Mouse (Mus musculus): ENCODE measurements at regions not wholly inside any gene's neighbourhood (a gene's known extent, or its start where the extent isn't known, plus 50 kb on each side); places are given as distances from the start of the nearest gene placed in this dataset.
A peak's percentile ranks its signal among the peaks of the same experiment; 100 is the strongest.

DNA sequence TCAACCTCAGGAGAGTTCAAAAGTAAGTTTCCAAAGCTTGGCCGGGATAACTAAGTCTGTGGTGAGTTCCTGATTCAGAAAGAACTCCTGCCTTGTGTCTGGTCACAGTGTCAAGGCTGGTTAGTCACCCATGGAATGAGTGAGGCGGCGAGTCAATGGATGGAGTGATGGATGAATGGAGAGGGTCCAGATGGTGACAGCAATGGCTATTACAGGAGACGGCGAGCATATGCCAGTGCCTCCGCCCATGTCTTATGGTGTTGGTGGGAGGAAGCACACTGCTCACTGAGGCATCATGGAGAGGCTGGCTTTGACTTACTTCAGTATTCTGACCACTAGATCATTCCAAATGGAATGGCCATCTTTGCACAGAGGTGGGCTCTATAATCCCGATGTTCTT, 154.8 kb upstream of the Gm4791 start:
- no peak overlapping the region for H3K4me2 ChIP-seq (ENCODE audit: low read depth, low read length)
- DNase-seq (ENCODE audit: low spot score) = no peak
- ATAC-seq (replicated peaks; ENCODE audit: insufficient number of reproducible peaks, low FRiP score, low TSS enrichment, low read depth) = no peak

DNA sequence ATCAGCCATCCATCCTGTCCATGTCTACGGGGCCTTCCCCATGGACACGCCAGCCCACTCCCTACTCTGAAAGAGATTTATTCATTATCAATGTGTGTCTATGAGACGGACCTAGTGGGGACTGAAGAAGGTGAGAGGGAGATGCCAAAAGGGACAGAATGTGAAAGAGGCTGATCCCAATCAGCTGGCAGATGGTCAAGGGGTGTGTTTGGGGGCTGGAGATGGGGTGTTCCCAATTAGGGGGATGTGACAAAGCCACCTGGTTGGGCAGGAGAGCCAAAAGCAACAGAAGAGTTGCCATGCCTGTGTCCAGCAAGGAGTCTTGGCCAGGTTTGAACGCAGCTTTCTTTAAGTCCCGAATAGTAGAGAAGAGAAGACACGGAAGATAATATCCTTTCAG, 157.0 kb upstream of the Gm4791 start:
- H3K9me3 ChIP-seq (replicated peaks; ENCODE audit: control insufficient read depth, low read length) = no peaks in the 10 kb centered on the region
- no peak for ATAC-seq (replicated peaks; ENCODE audit: insufficient number of reproducible peaks, low FRiP score, low TSS enrichment, low read depth)
- no peak overlapping the region for H3K4me3 ChIP-seq (ENCODE audit: low read depth, low read length)
- H3K9ac ChIP-seq (replicated peaks; ENCODE audit: low read length) = no peak overlapping the region
- H3K27me3 ChIP-seq (ENCODE audit: control insufficient read depth, insufficient read depth, low read length) = no peaks in the 10 kb centered on the region
- WGBS = 81% methylated on average over 6 of the region's 6 CpGs
- H3K4me1 ChIP-seq (ENCODE audit: control insufficient read depth, insufficient read depth, low read length) = no peaks in the 10 kb centered on the region
- no peak overlapping the region for H3K27ac ChIP-seq (replicated peaks; ENCODE audit: low read depth, low read length)
- no peak overlapping the region for H3K4me2 ChIP-seq (ENCODE audit: low read depth, low read length)
- no peaks in the 10 kb centered on the region for H3K36me3 ChIP-seq (replicated peaks; ENCODE audit: control insufficient read depth, insufficient read depth, low read depth, low read length)
- DNase-seq (ENCODE audit: low spot score) = no peak

More for the DNA sequence above, 154.8 kb upstream of the Gm4791 start:
- 84% methylated on average over 7 of the region's 7 CpGs for WGBS
- no peak overlapping the region for H3K9ac ChIP-seq (replicated peaks; ENCODE audit: low read length)
- no peaks in the 10 kb centered on the region for H3K27me3 ChIP-seq (ENCODE audit: control insufficient read depth, insufficient read depth, low read length)
- no peaks in the 10 kb centered on the region for H3K9me3 ChIP-seq (replicated peaks; ENCODE audit: control insufficient read depth, low read length)
- no peaks in the 10 kb centered on the region for H3K36me3 ChIP-seq (replicated peaks; ENCODE audit: control insufficient read depth, insufficient read depth, low read depth, low read length)
- no peak overlapping the region for H3K27ac ChIP-seq (replicated peaks; ENCODE audit: low read depth, low read length)
- H3K4me1 ChIP-seq (ENCODE audit: control insufficient read depth, insufficient read depth, low read length) = no peaks in the 10 kb centered on the region
- no peak overlapping the region for H3K4me3 ChIP-seq (ENCODE audit: low read depth, low read length)

DNA sequence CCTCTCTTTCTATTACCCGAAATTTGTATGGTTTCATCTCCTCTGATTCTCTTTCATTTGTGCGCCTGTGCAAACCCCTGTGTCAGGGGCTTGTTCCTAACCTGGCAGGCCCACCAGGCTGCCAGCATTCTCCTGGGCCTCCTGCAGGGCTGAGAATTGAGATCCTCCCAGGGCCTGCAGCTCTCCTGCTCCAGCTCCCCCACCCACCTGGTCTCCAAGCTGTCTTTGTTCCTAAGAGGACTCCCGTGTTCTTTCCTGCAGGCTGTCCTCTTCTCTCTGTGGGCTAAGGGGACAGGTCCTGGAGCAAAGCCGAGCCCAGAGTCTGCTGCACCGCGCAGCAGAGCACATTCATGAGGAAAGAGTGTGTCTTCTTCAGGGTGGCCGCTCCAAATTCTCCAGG, 163.3 kb upstream of the Gm4791 start:
- Histone ChIP-seq H3K4me3 (ENCODE audit: low read depth, low read length) (no peak overlapping the region), H3K4me1 (ENCODE audit: control insufficient read depth, insufficient read depth, low read length) (no peaks in the 10 kb centered on the region), H3K36me3 (replicated peaks; ENCODE audit: control insufficient read depth, insufficient read depth, low read depth, low read length) (no peaks in the 10 kb centered on the region), H3K9me3 (replicated peaks; ENCODE audit: control insufficient read depth, low read length) (no peaks in the 10 kb centered on the region), H3K27me3 (ENCODE audit: control insufficient read depth, insufficient read depth, low read length) (no peaks in the 10 kb centered on the region), H3K4me2 (ENCODE audit: low read depth, low read length) (no peak overlapping the region), H3K27ac (replicated peaks; ENCODE audit: low read depth, low read length) (no peak overlapping the region), H3K9ac (replicated peaks; ENCODE audit: low read length) (no peak overlapping the region)
- 43% methylated on average over 7 of the region's 7 CpGs for WGBS
- DNase-seq (ENCODE audit: low spot score) (no peak), ATAC-seq (replicated peaks; ENCODE audit: insufficient number of reproducible peaks, low FRiP score, low TSS enrichment, low read depth) (no peak)

DNA sequence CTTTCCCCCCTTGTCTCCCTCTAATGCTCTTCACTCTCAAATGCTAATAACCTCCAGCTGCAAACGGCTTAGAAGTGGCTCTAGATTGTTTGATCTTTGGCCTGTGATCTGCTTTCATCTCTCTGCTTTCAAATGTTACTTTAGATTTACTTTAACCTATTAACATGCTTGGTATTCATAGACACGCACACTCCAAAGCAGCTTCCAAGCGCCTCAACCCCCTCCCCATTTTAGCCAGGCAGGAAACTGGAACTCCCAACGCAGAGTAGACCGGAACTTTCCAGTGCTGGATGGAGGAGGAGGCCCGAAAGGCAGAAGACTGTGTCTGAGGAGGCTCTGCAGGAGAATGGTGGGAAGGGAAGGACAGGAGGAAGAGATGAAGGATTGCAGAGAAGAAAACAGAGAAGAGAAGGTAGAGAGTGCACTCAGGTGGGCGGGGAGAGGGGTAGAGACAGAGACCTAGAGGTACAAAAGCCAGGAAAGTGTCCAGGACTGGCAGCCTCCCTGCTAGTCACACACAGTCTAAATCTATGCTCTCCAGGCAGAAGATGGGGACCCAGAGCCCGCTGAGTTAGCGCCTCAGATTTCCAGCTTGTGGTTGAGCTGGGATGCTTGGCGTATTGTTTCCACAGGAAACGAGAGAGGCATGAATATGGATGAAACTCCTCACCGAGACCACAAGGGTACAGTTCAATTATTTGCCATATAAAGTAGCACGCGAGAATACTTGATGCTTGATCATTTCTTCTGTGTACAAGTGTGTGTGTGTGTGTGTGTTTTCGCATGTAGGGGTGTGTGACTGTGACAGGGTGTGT, 167.6 kb upstream of the Gm4791 start:
- Histone ChIP-seq H3K36me3 (replicated peaks; ENCODE audit: control insufficient read depth, insufficient read depth, low read depth, low read length) (no peaks in the 10 kb centered on the region), H3K4me2 (ENCODE audit: low read depth, low read length) (no peak overlapping the region), H3K27ac (replicated peaks; ENCODE audit: low read depth, low read length) (peak overlapping the region; percentile 29; the same call in 1 of the 2 replicates), H3K4me1 (ENCODE audit: control insufficient read depth, insufficient read depth, low read length) (no peaks in the 10 kb centered on the region), H3K4me3 (ENCODE audit: low read depth, low read length) (no peak overlapping the region), H3K9me3 (replicated peaks; ENCODE audit: control insufficient read depth, low read length) (no peaks in the 10 kb centered on the region), H3K27me3 (ENCODE audit: control insufficient read depth, insufficient read depth, low read length) (no peaks in the 10 kb centered on the region), H3K9ac (replicated peaks; ENCODE audit: low read length) (peak overlapping the region; percentile 0; the same call in 1 of the 2 replicates)
- 41% methylated on average over 15 of the region's 15 CpGs for WGBS
- no peak for ATAC-seq (replicated peaks; ENCODE audit: insufficient number of reproducible peaks, low FRiP score, low TSS enrichment, low read depth)
- DNase-seq (ENCODE audit: low spot score) = peak; percentile 69

DNA sequence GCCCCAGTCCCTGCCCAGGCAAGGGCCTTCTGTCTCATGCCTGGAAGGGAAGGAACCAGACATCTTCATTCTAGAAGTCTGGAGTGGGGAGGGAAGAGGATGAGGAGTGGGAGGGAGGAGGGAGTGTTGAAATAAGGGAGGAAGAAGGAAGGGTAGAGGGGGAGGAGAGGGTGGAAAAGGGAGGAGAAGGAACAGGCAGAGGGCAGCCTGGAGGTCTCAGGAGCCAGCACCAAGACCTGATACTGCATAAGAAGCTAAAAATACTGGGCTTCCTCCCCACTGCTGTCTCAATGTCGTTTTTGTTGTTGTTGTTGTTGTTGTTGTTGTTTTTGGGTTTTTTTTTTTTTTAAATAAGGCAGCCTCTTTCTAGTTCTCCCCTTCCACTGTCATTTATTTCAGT, 168.2 kb upstream of the Gm4791 start:
- Histone ChIP-seq H3K4me2 (ENCODE audit: low read depth, low read length) (no peak overlapping the region), H3K27ac (replicated peaks; ENCODE audit: low read depth, low read length) (0 out of 2 replicates have a peak overlapping the region, but pooled peaks have one; percentile 28), H3K27me3 (ENCODE audit: control insufficient read depth, insufficient read depth, low read length) (no peaks in the 10 kb centered on the region), H3K9ac (replicated peaks; ENCODE audit: low read length) (no peak overlapping the region), H3K4me3 (ENCODE audit: low read depth, low read length) (no peak overlapping the region), H3K36me3 (replicated peaks; ENCODE audit: control insufficient read depth, insufficient read depth, low read depth, low read length) (no peaks in the 10 kb centered on the region), H3K4me1 (ENCODE audit: control insufficient read depth, insufficient read depth, low read length) (no peaks in the 10 kb centered on the region), H3K9me3 (replicated peaks; ENCODE audit: control insufficient read depth, low read length) (no peaks in the 10 kb centered on the region)
- 10% methylated on average over 1 of the region's 1 CpGs for WGBS
- ATAC-seq (replicated peaks; ENCODE audit: insufficient number of reproducible peaks, low FRiP score, low TSS enrichment, low read depth) (no peak), DNase-seq (ENCODE audit: low spot score) (no peak)

DNA sequence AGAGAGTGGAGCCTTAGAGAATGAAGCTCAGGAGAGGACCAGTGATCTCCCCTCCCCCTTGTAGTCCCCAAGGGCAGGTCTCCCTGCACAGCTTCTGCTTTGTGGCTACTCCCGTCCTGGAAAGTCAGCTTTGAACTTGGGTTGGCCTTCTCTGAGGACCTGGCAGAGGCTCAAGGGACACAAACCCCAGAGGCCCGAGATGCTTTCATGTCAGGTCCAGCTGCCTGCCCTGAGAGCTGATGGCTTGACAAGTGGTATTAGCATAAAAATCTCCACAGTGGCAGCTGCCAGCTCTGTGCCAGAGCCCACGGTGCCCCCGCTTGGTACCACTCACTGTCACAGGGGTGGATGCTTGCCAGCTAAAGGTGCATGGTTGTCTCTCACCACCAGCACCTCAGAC, 173.8 kb upstream of the Gm4791 start:
- H3K4me2 ChIP-seq (ENCODE audit: low read depth, low read length) = no peak overlapping the region
- no peak overlapping the region for H3K27ac ChIP-seq (replicated peaks; ENCODE audit: low read depth, low read length)
- no peak for ATAC-seq (replicated peaks; ENCODE audit: insufficient number of reproducible peaks, low FRiP score, low TSS enrichment, low read depth)

DNA sequence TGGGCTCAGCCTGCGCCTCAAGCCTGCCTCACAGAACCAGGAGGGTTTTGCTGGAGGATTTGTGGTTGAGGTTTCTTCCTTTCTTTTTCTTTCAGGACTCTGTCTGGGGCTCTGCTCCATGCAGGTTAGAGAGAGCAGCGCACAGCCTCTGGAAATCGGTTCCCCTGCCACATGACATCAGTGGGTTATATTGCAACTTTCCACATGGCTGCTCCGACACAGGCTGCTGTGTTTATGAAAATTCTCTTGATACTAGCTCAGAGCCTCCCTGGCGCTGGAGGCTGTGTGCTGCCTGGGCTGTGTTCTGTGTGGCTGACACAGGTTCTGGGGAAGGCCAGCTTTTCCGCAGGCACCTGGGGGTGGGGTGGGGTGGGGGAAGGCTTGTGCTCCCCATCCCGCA, 178.7 kb upstream of the Gm4791 start:
- Histone ChIP-seq H3K27ac (replicated peaks; ENCODE audit: low read depth, low read length) (no peak overlapping the region), H3K4me1 (ENCODE audit: control insufficient read depth, insufficient read depth, low read length) (no peaks in the 10 kb centered on the region), H3K4me3 (ENCODE audit: low read depth, low read length) (no peak overlapping the region), H3K9me3 (replicated peaks; ENCODE audit: control insufficient read depth, low read length) (no peaks in the 10 kb centered on the region), H3K9ac (replicated peaks; ENCODE audit: low read length) (no peak overlapping the region), H3K27me3 (ENCODE audit: control insufficient read depth, insufficient read depth, low read length) (no peaks in the 10 kb centered on the region), H3K4me2 (ENCODE audit: low read depth, low read length) (no peak overlapping the region), H3K36me3 (replicated peaks; ENCODE audit: control insufficient read depth, insufficient read depth, low read depth, low read length) (no peaks in the 10 kb centered on the region)
- DNase-seq (ENCODE audit: low spot score) (no peak), ATAC-seq (replicated peaks; ENCODE audit: insufficient number of reproducible peaks, low FRiP score, low TSS enrichment, low read depth) (no peak)
- WGBS = 54% methylated on average over 7 of the region's 7 CpGs

More for the DNA sequence above, 173.8 kb upstream of the Gm4791 start:
- Histone ChIP-seq H3K4me3 (ENCODE audit: low read depth, low read length) (no peak overlapping the region), H3K36me3 (replicated peaks; ENCODE audit: control insufficient read depth, insufficient read depth, low read depth, low read length) (no peaks in the 10 kb centered on the region), H3K9me3 (replicated peaks; ENCODE audit: control insufficient read depth, low read length) (no peaks in the 10 kb centered on the region), H3K27me3 (ENCODE audit: control insufficient read depth, insufficient read depth, low read length) (no peaks in the 10 kb centered on the region), H3K4me1 (ENCODE audit: control insufficient read depth, insufficient read depth, low read length) (no peaks in the 10 kb centered on the region), H3K9ac (replicated peaks; ENCODE audit: low read length) (no peak overlapping the region)
- no peak for DNase-seq (ENCODE audit: low spot score)
- WGBS = 81% methylated on average over 4 of the region's 4 CpGs

DNA sequence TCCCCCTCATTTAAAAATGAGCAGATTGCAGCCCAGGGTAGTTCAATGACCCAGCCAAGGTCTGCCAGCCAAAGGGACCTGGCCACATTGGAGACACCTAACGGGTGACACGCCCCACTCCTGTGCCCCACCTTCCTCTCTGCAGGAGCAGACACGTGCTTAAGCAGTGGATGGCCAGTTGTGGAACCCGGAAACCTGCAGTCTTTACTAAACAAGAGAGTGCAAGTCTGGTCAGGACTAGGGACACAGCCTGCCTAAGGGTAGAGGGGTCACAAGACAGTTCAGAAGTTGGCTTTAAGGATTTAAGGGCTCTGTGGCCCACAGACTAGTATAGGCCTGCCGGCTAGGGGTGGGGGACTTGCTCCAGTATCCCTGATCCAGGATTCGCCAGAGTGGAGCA, 179.2 kb upstream of the Gm4791 start:
- Histone ChIP-seq H3K36me3 (replicated peaks; ENCODE audit: control insufficient read depth, insufficient read depth, low read depth, low read length) (no peaks in the 10 kb centered on the region), H3K4me3 (ENCODE audit: low read depth, low read length) (no peak overlapping the region), H3K27ac (replicated peaks; ENCODE audit: low read depth, low read length) (no peak overlapping the region), H3K9ac (replicated peaks; ENCODE audit: low read length) (no peak overlapping the region; the same call in 1 of the 2 replicates), H3K27me3 (ENCODE audit: control insufficient read depth, insufficient read depth, low read length) (no peaks in the 10 kb centered on the region), H3K9me3 (replicated peaks; ENCODE audit: control insufficient read depth, low read length) (no peaks in the 10 kb centered on the region), H3K4me1 (ENCODE audit: control insufficient read depth, insufficient read depth, low read length) (no peaks in the 10 kb centered on the region), H3K4me2 (ENCODE audit: low read depth, low read length) (no peak overlapping the region)
- ATAC-seq (replicated peaks; ENCODE audit: insufficient number of reproducible peaks, low FRiP score, low TSS enrichment, low read depth) = no peak
- no peak for DNase-seq (ENCODE audit: low spot score)
- WGBS = 44% methylated on average over 6 of the region's 6 CpGs
